Mouse (Mus musculus) ovary, postnatal 36 days (tissue): ENCODE measurements at regions not wholly inside any gene's neighbourhood (a gene's known extent, or its start where the extent isn't known, plus 50 kb on each side); places are given as distances from the start of the nearest gene placed in this dataset.

Experiments
- DNase-seq: peaks from one replicate; pipeline ENCODE4 v3.0.0; 2022; ENCODE audit warnings: low spot score, mixed read lengths

DNA sequence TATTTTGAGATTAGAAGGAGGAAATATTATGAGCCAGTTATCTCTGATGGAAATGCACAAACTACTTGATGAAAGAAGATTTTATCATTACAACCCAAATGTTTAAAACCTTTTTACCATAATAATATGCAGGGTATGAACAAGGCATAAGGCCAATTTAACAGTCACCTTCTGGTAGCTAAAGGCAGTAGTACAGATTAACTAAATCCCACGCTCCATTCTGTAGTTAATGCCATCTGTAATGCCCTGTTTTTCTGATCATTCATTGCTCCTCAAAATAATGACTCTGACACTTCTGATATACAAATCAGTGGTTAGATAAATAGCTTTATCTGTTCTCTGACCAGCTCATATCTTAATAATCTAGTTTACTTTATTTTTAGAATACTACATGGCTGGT, 987.8 kb downstream of the Pcdh7 start:
- no peak for DNase-seq

DNA sequence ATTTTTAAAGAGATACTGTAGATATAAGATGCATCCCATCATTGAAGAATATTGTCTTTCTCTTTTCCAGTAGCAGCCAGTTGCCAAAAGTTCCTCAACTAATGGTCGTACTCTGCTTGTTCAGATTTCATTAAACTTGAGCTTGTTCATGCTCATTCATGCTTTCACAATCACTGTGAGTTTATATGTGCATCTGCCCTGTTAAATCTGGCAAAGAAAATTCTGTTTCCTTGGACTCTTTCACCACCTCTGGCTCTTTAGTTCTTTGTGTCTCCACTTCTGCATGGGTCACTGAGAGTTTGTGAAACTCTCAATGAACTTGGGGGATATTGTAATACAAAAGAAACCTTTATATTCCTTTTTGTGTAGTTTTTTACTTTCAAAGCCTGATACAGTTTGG, 994.6 kb downstream of the Pcdh7 start:
- DNase-seq, result no peak

DNA sequence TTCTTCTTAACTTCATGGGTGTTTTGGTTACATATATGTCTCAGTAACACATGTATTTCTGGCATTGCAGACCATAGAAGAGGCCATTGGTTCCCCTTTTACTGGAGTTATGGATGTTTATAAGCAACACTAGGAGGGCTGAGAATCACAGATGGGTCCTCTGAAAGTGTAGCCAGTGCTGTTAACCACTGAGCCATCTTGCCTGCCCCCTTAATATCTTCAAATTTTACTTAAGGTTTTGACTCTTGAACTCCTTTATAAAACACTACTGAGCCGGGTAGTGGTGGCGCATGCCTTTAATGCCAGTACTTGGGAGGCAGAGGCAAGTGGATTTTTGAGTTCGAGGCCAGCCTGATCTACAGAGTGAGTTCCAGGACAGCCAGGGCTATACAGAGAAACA, 1015.6 kb downstream of the Pcdh7 start:
- DNase-seq, result no peak

DNA sequence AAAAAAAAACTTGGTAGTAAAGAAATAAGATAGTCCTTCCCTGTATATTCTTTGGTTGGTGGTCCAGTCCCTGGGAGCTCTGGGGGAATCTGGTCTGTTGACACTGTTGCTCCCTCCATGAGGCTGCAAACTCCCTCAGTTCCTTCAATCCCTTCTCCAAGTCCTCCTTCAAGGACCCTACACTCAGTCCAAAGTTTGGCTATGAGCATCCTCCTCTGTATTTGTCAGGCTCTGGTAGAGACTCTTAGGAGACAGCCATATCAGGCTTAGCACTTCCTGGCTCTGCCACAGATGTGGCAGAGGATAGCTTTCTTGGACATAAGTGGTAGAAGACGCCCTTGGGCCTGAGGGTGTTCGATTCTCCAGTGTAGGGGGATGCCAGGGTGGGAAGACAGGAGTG, 1016.2 kb downstream of the Pcdh7 start:
- DNase-seq, result no peak

DNA sequence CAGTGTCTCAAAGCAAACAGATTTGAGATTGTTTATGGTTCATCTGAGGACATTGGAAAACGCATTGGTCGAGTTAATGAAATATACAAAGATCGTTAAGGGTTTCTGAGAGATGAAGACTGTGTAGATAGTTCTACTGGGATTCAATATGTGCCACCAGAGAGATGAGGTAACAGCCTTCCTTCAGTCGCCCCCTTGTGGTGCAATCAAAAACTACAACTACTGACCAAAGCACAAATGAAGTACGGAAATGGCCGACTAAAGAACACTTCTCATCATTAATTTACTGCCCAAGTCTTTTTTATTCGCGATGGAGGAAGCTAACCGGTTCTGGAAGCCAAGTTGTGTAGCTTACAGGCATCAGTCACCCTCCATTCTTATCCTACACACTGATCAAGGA, 1018.8 kb downstream of the Pcdh7 start:
- DNase-seq, result peak; percentile 15

GRCm38 (mm10) chr5:58737264-58737883, 1019.6 kb downstream of the Pcdh7 start:
- no peak for DNase-seq

GRCm38 (mm10) chr5:58738041-58738440, 1020.3 kb downstream of the Pcdh7 start:
- no peak for DNase-seq

DNA sequence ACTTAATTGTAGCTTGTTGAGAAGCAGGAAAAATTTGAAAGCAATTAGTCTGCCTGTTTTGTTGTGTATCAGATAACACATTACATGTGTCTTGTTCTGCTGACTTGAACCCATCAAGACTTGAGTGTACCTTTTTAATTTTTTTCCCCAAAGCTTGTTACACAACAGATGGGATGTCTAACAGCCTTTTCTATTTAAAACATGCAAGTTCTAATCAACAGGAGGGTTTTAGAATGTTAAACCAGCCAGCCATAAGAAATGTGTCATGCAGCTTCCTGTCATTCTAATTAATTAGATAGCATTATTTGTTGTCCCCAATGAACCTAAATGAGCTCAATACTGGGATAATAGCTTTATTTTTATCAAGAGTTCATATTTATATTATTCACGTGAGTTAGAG, 1023.0 kb downstream of the Pcdh7 start:
- no peak for DNase-seq

DNA sequence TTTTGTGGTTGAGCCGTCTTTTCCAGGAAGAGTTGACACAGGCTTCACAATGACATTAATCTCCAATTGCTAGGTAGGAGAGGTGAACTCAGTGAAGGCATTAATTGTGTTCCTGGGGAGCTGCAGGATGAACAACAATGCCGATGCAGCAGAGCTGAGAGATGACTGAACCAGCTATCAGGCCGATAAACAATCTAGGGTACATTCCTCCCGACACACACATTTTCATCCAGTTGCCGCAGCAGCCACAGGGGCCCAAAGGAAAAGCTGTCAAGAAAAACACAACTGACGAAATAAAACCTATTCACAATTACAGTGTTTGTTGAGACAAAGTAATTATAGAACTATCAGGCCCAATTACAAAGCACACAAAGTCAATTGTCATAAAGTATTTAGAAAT, 1029.9 kb downstream of the Pcdh7 start:
- DNase-seq, result no peak

DNA sequence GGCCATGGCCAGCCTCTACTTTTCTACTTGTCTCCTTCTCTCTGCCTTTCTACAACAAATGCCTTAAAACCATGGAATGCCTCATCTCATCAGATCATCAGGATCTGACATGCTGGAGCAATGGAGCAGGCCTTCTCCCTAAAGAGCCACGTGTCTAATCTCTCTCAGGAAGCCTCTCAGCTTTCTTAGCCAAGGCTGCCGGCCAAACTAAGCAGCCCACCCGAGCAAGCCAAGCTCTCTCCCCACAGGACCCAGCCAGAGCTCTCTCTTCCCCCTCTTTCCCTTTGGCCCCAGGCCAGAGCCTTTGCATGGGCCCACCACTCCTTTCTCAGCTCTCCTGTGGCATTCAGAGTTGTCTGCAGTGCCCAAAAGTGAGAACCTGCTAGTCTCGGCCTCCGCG, 1034.0 kb downstream of the Pcdh7 start:
- no peak for DNase-seq
